Mouse (Mus musculus): ENCODE measurements around the gene Ldlrad3.

DNA sequence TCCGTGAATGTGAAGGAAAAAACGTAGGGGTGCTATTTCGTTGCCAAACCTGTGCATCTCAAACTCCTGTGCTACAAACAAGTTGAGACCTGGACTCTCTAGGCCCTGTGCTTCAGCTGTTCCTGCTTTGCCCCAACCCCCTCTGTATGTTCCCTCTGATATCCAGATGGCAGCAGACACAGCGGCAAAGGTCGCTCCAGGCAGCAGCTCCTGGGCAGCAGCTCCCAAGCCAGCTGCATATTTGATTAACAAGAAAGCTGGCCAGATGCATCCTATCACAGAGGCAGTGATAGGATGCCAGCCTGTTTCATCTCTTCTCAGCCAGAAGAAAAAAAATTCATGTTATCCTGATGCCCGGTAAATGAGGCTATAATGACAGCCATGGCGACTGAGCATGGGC, 267.7 kb downstream of the Ldlrad3 start:
- TF ChIP-seq CTCF (conservative IDR thresholded peaks at IDR 0.05; ENCODE audit: insufficient read depth, insufficient read length, low read depth, low read length) (no peak; the same call in 1 of the 2 replicates), POLR2A (IDR thresholded peaks at IDR 0.05; ENCODE audit: low read depth, low read length) (no peak)

All from kidney, adult 2 months (tissue).